Mouse (Mus musculus): ENCODE data around the gene Cfi.

GRCm38 (mm10) chr3:129887779-129888517 lies 52.3 kb downstream of the Cfi start:
- TF ChIP-seq CTCF (IDR thresholded peaks at IDR 0.05; ENCODE audit: low read depth), result no peak
- no peak for TF ChIP-seq EP300 (IDR thresholded peaks at IDR 0.05; ENCODE audit: low read depth)

Measured in liver, postnatal 0 days (tissue).